Mouse (Mus musculus): Measurements from ENCODE around the gene Vstm2l.

Gene Vstm2l

DNA sequence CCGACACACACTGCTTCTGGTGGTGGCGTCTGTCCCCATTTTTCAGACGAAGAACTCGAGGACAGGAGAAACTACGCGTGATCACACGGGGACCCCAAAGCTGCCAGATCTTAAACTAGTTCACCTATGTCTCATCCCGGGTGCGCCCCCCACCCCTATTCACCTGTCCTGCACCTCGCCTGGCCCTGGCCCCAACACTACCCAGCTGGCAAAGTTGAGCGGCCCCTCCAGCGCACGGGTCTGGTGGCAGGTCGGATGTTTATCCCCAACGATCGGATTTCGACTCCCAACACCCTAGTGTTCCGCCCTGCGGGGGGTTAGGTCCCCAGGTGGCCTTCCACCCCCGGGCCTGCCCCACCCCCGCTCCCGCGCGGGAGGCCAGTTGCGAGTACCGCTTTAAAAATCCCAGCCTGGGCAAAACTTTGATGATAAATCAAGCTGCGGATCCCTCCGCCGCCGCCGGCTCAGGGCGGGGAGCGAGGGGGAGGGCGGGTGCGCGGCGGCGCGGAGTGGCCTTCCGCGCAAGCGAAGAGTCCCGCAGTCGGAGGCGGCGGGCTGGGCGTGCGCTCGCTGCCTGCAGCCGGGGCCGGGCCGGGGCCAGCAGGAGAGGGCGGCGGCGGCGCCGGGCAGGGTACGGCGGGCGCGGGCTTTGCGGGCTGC, at the start of gene Vstm2l:
Gene Vstm2l (plus strand): TSS at position 549 of the 660 bp plus-strand sequence.
- DNase-seq (ENCODE audit: low read depth, low spot score) = no peak

DNA sequence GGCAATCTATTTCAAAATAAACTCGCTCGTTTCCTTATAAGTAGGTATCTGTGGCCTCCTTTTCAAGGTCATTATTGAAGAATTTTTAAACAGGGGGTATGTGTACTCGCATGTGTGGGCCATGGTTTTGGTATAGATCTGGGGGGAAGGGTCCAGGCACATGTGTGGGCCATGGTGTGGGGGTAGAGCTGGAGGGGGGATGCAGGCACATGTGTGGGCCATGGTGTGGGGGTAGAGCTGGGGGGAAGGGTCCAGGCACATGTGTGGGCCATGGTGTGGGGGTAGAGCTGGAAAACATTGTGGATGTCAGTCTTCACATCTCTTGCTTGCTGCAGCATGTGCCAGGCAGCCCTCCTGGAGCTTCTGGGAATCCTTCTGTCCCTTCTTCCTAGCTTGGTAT, 47.3 kb upstream of the Vstm2l start:
- no peak for DNase-seq (ENCODE audit: low read depth, low spot score)

DNA sequence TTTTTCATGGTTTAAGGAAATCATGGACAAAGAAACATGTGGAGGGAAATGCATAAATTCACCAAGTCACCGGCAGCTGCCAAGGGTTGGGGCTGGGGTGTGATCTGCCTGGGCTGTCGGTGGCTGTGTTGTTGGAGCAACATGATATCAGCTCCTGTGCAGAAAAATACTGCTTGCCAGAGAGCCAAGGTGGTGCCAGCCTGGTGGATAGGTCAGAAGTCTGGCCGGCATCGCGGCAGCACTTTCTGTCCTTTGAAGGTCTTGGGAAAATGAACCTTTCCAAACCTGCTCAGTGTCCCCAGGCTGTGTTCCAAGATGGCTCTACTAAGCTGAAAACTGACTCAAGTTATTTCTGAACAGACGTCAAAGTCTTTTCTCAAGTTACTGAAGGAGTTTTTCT, 44.2 kb upstream of the Vstm2l start:
- no peak for DNase-seq (ENCODE audit: low read depth, low spot score)

DNA sequence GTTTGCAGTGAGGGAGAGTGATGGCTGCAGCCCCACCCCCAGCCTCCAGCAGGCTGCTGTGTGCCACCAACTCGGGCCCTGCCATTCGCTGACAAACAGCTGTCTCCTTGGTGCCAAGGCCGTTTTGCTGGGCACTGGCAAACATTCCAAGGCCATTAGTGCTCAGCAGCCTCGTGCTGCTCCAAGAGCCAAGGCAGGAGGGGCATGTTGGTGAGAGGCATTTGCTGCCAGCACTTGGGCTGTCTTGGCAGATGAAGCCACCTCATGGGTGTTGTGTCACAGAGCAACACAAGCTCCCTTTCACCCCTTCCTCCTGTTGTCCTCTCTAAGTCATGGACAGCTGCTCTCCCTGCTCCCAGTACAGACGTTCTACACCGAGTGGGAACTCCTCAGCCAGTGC, 41.2 kb upstream of the Vstm2l start:
- DNase-seq (ENCODE audit: low read depth, low spot score) = no peak

DNA sequence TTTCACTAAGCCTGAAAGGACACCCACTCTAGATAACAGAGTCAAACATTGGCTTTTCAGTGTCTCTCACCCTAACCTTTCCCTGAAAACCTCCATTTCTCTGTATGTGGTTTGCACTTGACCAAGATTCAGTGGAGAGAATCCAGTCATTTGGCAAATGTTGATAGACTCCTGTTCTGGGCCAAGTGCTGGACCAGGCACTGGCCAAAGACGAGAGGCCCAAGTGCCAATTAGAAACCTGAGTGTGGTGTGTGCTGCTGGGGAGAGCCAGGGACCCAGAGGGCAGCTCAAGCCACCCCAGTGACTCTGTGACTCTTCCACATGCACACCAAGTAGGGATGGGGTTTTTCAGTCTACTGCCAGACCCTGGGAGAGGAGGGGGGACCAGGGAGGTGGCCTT, 40.8 kb upstream of the Vstm2l start:
- DNase-seq (ENCODE audit: low read depth, low spot score) = no peak

DNA sequence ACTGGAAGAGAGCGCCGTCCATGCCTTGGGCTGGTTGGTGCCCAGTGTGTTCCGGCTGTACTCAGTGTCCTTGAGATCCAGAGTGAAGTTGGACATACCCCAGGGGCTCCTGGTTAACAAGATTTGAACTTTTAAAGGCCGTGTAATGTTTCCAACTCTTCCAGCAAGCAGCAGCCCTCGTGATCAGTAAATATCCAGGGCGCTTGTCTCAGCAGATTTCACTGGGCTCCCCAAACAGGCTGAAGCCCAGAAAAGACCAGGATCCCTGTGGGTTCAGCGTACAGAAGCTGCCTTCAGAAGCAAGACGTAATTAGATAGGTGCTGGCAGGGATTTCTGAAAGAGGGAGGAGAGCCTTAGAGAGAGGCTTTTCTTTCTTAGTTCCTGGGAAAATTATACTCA, 39.3 kb upstream of the Vstm2l start:
- no peak for DNase-seq (ENCODE audit: low read depth, low spot score)

DNA sequence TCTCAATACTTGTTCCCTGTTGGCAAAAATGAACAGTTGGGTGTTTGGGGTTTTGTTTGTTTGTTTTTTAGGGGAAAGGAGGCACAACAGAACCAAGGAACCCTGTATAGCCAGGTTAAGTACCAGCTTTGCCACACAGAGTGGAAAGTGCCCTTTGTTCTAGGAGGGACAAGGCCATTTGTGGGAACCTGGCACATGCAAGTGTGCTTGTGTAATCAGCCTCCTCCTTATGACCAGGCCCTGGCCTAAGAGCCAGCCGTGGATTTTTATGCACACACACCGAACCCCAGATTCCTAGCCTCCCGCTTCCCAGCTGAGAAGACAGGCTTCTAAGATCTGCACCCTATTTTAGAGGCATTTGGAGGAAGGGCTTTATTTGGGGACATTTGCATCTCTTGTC, 37.1 kb upstream of the Vstm2l start:
- no peak for DNase-seq (ENCODE audit: low read depth, low spot score)

DNA sequence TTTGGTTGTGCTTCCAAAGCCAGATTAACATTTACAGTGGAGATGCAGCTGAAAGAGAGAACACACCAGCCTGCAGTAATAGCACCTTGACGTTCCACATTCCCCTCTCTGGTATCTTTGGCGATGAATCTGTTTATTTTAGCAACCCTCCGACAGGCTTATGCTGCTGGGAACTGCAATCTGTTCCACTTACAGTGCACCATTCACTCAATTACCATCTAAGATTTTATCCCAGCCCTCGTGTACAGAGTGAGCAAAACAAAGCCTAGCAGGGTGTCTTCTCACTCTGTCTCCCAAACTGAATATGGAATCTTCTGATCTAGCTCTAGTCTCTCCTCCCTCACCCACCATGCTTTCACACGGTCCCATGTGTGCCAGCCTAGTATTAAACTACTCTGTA, 36.5 kb upstream of the Vstm2l start:
- DNase-seq (ENCODE audit: low read depth, low spot score) = no peak

DNA sequence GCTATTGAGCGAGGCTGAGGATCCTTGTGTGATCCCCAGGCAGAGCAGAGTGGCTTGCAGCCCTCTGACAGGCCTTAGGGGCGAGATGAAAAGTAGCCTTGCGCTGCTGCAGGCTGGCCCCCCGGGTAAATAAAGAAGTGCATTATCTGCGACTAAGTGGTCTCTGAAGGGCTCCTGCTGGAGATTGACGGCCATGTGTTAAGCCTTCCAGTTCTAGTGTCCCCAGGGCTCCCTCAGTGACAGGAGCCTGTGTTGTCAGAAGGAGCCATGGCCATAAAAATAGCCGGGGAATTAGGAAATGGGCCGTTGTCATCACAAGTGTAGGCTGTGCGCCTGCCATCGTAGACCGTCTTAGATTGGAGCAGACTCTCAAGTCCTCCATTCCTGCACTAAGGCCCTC, 32.5 kb upstream of the Vstm2l start:
- no peak for DNase-seq (ENCODE audit: low read depth, low spot score)

DNA sequence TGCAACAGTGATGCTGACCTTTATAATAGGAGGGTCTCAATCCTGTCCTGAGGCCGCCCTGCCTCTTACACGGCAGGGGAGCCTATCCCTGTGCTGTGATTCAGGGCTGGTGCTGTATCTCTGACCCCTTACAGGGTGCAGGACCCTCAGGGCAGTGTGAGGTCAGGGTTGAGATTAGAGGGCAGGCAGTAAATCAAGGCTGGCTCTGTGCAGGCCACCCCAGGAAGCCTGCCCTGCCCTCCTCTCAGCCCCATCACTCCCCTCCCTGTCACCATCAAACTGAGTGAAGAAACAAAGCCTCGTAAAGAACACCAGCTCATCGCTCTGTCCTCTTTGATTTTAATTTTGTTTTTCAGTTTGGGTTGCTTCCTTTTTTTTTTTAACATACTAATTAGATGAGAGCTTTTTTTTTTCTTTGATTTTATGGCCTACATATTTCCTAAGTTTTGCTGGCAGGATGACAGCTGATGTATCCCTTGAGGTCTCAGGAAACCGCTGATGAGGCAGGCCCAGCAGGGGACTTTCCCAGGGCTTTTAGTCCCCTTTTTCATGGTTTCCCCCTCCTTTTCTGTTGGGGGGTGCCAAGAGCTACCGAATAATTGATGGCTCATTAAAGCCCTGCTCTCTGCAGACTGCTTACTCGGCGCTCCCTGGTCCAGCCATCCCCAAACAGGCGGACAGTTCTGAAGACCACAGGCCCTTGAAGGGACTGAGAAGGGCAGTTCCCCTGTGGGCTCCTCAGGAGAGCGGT, 27.0 kb upstream of the Vstm2l start:
- DNase-seq (ENCODE audit: low read depth, low spot score) = no peak

DNA sequence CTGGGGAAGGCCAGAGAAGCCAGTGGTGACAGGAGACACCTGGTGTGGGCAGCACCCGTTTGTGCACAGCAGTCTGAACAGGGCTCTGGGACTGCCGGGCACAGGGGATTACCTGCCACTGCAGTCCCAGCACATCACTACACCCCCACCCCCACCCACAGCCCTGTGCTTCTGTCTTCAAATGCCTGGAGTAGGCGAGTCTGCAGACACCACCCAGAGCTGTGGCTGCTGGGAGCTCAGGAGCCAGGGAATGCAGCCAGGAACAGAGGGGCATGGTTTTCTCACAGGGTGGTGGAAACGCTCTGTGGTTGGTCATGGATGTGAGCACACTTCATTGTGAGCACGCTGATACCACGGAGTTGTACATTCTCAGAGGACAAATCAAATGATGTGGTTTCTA, 23.3 kb upstream of the Vstm2l start:
- DNase-seq (ENCODE audit: low read depth, low spot score) = no peak

DNA sequence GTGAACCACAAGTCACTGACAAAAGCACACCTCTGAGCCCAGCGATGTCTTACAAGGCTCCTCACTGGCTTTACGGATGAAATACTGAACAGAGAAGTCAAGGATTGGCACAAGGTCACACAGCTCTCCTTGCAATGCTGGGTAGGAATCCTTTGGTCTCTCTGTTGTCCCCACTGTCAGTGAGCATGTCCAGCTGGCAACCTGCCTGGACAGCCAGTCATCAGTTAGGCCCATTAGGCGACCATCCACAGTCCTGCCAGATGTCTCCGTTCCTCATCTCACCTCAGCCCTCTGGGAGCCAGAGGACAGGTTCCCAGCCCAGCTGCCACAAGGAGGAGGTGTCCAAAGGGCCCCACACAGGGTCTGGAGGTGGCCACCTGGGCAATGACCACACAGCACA, 17.3 kb upstream of the Vstm2l start:
- DNase-seq (ENCODE audit: low read depth, low spot score) = no peak

DNA sequence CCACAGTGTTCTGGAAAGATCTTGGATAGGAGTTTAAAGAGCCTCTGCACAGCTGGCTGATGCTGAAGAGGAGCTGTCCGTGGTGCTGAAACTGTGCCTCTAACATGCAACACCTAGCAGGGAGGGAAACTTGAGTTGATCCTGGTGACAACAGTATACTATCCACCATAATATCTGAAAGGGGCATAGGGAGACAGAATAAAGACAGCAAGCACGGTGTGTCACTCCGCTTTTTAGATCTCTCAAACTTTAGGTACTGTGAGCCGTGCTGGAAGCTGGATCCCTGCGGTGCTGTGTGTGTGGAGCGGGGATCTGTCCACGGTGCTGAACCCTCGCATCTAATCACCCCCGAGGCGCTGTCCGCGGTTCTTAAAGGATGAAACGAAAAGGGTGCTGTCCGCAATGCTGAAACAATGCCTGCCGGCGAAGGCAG, 1.2 kb upstream of the Vstm2l start:
- peak; percentile 71 for DNase-seq (ENCODE audit: low read depth, low spot score)

DNA sequence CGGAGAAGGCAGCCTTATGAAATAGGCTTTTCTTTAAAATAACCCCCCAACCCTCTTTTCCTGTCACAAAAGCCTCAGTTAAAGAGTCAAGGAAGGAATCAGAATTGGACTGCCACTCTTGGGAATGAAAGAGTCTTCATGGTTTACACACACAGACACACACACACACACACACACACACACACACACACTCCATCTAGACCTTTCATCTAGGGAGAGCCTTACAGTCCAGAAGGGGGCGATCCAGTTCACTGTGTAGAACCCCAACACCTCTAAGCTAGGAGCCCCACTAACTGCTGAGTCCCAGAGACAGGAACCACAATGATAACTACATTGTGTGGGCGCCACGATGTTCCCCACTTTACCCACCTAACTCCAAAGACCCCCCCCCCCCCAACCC, 748 bp upstream of the Vstm2l start:
- no peak for DNase-seq (ENCODE audit: low read depth, low spot score)

DNA sequence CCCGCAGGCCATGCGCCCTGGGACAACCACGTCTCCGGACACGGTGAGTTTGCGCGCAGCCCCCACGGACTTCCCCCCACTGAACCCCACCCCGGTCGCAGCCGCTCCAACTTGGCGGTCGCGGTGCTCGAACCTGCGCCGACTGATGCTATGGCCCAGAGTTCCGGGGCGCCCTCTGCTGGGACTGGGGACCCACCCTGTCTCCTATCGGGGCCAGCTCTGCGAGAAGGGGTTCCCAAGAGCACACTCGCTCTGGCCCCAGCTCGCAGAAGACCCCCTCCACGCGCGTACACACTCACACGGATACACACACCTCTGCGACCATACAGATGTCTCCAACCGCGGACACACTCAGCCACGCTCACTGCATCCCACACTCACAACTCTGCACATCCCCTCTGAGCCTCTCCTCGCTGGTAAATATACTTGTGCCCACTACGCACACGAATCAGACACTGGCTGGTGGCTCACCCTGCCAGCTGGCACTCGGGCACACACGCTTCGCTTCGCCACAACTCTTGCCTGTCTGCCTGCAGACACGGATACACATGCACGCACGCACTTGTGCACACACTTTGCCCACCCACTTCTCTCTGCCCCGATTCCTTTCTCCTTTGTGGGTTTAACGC, 550 bp downstream of the Vstm2l start:
- DNase-seq (ENCODE audit: low read depth, low spot score) = no peak

DNA sequence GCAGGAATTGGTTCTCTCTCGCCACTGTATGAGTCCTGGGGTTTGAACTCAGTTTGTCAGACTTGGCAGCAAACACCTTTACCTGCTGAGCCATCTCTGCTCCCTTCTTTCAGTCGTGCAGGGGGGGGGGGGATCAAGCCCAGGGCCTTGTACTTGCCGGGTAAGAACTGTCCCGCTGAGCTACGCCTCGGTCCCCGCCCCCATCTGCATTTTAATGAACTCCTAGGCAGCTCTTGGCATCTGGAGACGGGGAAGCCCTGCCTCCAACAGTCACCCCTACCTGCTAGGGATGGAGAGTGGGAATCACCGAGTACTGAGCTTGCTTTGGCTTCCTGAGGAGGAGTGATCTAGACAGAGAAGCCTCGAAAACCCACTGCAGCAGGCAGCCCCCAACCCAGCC, 4.1 kb downstream of the Vstm2l start:
- DNase-seq (ENCODE audit: low read depth, low spot score) = no peak

DNA sequence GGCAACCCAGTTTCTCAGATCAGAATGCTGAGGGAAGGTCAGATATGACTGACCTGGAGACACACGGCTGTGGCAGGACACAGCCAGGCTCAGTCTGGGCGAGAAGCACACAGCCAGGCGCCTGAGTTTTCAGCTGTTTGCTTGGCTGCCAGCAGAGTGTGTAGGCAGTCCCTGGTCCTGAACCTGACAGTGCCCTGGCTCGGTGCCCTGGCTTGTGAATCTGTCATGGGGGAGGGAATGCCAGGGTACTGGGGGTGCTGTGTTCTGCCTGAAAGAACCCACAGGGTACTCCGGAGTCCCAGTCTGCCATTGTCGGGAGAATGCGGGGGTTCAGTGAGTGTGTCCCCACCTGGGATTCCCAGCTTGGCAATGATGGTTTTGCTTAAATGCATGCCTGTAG, 7.1 kb downstream of the Vstm2l start:
- no peak for DNase-seq (ENCODE audit: low read depth, low spot score)

DNA sequence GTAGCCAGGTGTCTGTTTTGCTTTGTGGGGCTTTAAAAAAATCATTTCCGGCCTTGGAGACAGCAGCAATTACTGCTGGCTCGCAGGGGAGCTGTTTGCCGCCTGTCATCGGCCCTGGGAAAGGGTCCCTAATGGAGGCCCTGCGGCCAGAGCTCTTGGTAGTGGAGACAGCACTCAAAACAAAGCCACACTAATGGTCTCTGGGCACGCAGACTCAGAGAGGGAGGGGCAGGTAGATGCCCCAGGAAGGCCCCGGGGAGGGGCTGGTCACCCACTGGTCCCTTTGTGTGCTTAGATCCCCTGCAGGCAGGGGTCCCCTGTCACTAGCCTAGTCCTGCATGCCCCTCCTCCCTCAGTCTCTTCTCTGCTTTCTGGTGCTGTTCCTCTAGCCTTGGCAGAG, 9.0 kb downstream of the Vstm2l start:
- DNase-seq (ENCODE audit: low read depth, low spot score) = no peak

DNA sequence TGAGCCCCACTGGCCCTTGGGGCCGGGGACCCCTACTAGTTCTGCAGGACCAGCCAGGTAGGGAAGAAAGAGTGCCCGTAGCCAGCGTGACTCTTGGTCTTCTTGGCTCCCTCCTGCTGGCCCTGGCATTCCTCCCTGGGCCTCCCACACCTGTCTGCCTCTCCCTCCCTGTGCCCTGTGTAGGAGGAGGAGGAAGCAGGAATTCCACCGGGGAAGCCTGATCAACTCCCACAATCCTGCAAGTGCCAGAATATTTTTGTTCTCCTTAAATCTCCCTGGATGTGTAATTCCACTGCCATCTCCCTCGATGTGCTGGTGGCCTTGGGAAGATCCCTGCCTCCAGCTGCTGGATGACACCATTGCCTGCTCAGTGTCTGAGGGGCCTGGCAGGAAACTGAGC, 10.1 kb downstream of the Vstm2l start:
- DNase-seq (ENCODE audit: low read depth, low spot score) = no peak

DNA sequence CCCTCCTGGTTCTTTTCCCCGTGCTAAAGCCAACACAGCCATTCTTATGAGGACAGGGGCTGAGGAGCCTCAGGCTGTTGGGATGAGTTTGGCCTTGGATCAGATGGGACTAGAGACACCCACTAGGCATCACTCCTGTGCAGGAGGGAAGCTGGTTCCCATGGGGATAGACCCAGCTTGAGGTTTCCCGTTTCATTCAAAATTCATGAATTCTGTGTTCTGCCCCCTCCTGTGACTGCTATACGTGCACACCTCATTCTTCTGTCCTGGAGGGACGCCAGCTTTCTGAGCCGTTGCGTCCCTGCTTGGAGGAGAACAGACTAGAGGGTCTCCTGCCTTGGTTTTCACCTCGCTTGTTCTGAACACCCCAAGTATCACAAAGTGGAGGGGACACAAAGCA, 12.0 kb downstream of the Vstm2l start:
- no peak for DNase-seq (ENCODE audit: low read depth, low spot score)

DNA sequence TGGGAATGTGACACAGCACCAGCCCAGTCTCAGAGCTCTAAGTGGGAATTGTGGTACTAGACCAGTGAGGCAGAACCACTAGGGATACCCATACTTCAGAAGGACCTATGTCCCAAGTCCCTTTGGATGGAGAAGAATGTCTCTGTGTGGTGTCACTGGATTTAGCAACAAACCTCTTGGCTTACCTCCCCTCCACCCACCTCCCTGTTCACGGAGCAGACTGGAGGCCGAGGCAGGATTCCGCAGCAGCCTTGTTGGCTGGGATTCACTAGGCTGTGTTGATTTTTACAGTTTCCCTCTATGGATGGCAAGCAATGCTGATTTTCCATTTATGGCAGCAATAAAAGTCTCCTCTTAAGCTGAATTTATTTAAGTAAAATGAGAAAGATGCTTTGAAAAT, 12.5 kb downstream of the Vstm2l start:
- no peak for DNase-seq (ENCODE audit: low read depth, low spot score)

DNA sequence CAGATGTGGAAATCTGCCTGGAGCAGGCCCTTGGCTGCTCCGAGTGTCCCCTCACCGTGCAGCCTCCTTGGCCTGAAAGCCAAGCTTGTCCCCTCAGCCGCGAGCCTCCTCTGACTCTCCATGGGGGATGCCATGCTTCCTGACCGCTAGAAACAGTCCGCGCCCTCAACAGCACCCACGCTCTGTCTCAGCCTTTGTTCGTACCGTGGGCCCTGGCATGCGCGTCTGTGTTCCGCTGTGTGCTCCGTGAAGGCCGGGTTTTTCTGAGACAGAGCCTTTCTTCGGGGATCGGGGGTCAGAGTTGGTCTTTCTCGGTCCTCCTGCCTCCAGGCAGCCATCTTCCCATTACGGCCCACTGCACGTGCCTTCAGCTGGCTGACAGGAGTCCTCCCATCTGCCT, 12.9 kb downstream of the Vstm2l start:
- DNase-seq (ENCODE audit: low read depth, low spot score) = no peak

DNA sequence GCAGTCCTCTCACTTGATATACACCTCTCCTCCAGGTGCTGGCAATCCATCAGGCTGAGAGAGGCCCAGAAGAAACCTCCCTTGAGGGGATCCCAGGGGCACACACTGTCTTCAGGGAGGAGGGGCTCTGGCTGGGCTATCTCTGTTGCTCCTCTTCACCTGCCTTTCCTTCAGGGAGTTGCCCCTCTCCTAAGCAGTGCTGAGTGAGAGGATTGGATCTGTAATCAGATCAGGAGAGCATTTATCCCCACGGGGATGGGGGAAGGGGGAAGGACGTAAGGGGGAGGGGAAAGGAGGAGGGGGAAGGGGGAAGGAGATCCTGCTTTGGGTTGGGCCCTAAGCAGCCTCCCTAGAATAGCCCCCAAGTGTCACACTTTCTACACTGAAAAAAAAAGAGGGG, 13.4 kb downstream of the Vstm2l start:
- DNase-seq (ENCODE audit: low read depth, low spot score) = no peak
